Mouse (Mus musculus): ENCODE results near the gene Cpsf4l. TPM values are rescaled to one million over a fixed set of nuclear protein-coding genes. Genes with fewer than 3 reads are reported as not detected.

The Cpsf4l gene
- polyA plus RNA-seq, 1 experiment, result 0.29 TPM

GRCm38 (mm10) chr11:113717767-113718424 lies 8.1 kb upstream of the Cpsf4l start:
- TF ChIP-seq POLR2A (IDR thresholded peaks at IDR 0.05; ENCODE audit: borderline replicate concordance, extremely low read depth, insufficient read depth, insufficient read length, poor library complexity, severe bottlenecking) (no peak), CTCF (IDR thresholded peaks at IDR 0.05; ENCODE audit: borderline replicate concordance, extremely low read depth, insufficient read depth, insufficient read length) (no peak)
- no peak for DNase-seq (ENCODE audit: low read depth)

DNA sequence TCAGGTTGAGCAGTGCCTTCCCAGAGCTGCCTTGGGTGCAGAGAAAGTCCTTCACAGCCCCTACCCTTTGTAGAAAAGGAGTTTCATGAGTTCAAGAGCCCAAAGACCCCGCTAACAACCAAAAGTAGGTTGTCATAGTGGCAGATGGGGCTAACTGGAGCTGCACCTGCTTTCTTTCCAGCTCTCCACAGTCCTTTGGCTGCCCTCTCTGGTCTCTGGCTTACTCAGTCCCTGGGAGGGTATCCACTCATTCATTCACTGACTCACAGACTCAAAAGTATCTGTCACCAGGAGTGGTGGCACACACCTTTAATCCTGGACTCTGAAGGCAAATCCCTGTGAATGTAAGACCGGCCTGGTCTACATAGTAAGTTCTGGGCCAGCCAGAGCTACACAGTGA lies 6.3 kb upstream of the Cpsf4l start:
- TF ChIP-seq CTCF (IDR thresholded peaks at IDR 0.05; ENCODE audit: borderline replicate concordance, extremely low read depth, insufficient read depth, insufficient read length) (no peak), POLR2A (IDR thresholded peaks at IDR 0.05; ENCODE audit: borderline replicate concordance, extremely low read depth, insufficient read depth, insufficient read length, poor library complexity, severe bottlenecking) (no peak)
- no peak for DNase-seq (ENCODE audit: low read depth)

GRCm38 (mm10) chr11:113715078-113715674 lies 5.4 kb upstream of the Cpsf4l start:
- TF ChIP-seq CTCF (IDR thresholded peaks at IDR 0.05; ENCODE audit: borderline replicate concordance, extremely low read depth, insufficient read depth, insufficient read length) (no peak), POLR2A (IDR thresholded peaks at IDR 0.05; ENCODE audit: borderline replicate concordance, extremely low read depth, insufficient read depth, insufficient read length, poor library complexity, severe bottlenecking) (no peak)
- no peak for DNase-seq (ENCODE audit: low read depth)

DNA sequence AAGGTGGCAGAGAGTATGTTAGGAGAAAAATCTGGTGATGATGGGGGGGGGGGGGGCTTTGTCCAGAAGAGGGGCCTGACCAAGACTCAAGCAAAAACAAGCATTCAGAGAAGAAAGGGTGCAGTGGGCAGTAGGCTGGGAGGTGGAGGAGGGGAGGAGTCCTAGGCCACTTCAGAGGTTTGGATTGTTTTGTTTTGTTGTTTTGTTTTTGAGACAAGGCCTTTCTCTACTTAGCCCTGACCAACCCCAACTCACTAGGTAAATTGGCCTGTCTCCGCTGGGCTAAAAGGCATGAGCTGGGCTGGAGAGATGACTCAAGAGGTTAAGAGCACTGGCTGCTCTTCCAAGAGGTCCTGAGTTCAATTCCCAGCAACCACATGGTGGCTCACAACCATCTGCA lies 1.2 kb upstream of the Cpsf4l start:
- no peak for DNase-seq (ENCODE audit: low read depth)
- TF ChIP-seq POLR2A (IDR thresholded peaks at IDR 0.05; ENCODE audit: borderline replicate concordance, extremely low read depth, insufficient read depth, insufficient read length, poor library complexity, severe bottlenecking) (no peak), CTCF (IDR thresholded peaks at IDR 0.05; ENCODE audit: borderline replicate concordance, extremely low read depth, insufficient read depth, insufficient read length) (no peak)

DNA sequence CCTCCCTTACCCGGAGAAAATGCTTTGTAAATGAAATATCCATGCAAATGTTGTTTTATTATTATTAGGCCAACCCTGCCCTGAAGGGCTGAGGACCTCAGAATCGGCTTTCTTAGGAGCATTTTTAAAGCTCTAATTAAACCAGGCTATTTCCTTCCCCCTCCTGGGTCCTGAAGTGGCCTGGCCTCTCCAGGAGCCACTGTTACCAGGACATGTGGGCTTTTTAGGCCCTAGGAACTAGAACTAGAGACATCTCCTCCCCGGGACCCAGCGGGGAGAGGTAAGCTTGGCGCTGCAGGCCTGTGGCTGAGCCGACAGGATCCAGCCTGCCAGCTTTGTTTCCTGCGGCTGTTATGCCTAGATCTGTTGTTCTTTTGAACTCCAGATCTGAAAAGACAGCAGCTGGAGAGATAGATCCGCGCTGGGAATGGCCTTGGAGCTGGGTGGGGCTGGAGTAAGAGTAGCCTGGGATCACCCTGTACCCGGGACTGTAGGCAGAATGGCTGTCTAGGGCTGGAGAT lies 500 bp upstream of the Cpsf4l start:
- TF ChIP-seq POLR2A (IDR thresholded peaks at IDR 0.05; ENCODE audit: borderline replicate concordance, extremely low read depth, insufficient read depth, insufficient read length, poor library complexity, severe bottlenecking) (no peak), CTCF (IDR thresholded peaks at IDR 0.05; ENCODE audit: borderline replicate concordance, extremely low read depth, insufficient read depth, insufficient read length) (no peak)
- peak; percentile 78 for DNase-seq (ENCODE audit: low read depth)

DNA sequence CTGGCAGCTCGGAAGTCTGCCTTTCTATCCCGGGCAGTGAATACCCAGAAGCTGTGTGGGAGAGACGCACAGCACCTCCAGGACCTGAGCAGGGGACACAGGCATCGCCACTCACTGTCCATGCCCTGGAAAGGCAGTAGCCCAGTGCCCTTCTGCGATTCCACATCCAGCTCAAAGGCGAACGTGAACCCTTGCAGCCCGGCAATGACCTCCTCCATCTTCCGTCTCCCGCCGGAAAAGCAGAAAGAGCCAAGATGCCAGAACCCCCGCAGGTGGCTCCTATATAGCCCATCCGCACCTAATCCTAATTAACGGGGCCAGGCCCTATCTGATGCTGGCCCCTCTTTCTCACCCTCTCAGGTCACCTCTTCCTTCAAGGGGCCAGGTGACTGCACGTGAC lies 545 bp downstream of the Cpsf4l start:
- DNase-seq (ENCODE audit: low read depth), result no peak
- TF ChIP-seq POLR2A (IDR thresholded peaks at IDR 0.05; ENCODE audit: borderline replicate concordance, extremely low read depth, insufficient read depth, insufficient read length, poor library complexity, severe bottlenecking), result no peak
- TF ChIP-seq CTCF (IDR thresholded peaks at IDR 0.05; ENCODE audit: borderline replicate concordance, extremely low read depth, insufficient read depth, insufficient read length), result no peak

DNA sequence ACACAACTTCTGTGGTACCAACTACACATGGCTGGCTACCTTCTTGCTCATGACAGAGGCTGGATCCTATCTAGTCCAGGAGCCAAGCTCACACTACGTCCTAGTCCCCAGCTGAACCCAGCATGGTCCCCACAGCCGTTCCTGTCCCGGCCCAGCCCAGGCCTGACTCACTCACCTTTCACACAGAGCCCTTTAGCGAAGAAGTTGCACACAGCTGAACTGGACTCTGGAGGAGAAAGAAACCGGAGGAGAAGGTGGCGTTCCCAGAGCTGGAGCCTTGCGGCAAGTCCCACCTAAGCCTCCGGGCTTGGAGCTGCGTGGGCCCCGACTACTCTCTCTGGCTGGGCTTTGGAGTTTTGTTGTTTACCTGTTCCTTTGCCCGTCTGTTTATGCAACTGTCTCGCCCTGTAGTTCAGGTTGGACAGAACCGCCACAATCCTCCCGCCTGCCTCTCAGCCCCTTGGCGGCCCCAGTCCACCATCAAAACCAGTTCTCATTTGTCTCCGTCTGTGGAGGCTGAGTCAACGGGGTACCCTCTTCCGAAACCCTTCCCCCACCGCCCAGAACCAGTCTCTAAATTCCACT lies 1.1 kb downstream of the Cpsf4l start:
- TF ChIP-seq CTCF (IDR thresholded peaks at IDR 0.05; ENCODE audit: borderline replicate concordance, extremely low read depth, insufficient read depth, insufficient read length) (no peak), POLR2A (IDR thresholded peaks at IDR 0.05; ENCODE audit: borderline replicate concordance, extremely low read depth, insufficient read depth, insufficient read length, poor library complexity, severe bottlenecking) (no peak)
- no peak for DNase-seq (ENCODE audit: low read depth)

DNA sequence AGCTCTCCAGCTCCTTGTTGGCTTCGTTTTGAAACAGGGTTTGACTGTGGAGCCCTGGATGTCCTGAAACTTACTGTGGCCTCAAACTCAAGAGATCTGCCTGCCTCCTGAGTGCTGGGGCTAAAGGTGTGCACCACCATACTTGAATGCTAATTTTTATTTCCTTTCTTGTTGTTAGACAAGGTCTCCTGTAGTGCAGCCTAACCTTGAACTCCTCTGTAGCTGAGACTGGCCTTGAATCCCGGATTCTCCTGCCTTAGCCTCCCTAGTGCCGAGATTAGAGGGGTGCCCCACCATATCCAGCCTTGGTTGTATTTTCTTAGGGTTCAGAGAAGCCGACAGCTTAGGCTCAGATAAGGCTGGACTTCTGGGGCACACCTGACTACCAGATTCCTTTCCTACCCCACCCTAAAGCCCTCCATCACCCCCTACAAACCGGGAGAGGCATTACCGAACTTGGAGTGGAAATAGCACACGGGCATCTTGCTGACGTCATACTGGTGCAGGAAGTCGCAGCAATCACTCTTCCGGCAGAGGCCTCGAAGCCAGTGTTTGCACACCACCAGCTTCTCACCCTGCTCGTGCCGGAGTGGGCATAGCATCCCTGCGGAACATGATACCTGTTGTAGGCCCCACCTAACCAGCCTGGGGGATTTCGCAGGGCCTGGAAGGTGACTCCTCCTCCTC lies 3.7 kb downstream of the Cpsf4l start:
- TF ChIP-seq POLR2A (IDR thresholded peaks at IDR 0.05; ENCODE audit: borderline replicate concordance, extremely low read depth, insufficient read depth, insufficient read length, poor library complexity, severe bottlenecking) (no peak), CTCF (IDR thresholded peaks at IDR 0.05; ENCODE audit: borderline replicate concordance, extremely low read depth, insufficient read depth, insufficient read length) (no peak)
- DNase-seq (ENCODE audit: low read depth), result no peak

DNA sequence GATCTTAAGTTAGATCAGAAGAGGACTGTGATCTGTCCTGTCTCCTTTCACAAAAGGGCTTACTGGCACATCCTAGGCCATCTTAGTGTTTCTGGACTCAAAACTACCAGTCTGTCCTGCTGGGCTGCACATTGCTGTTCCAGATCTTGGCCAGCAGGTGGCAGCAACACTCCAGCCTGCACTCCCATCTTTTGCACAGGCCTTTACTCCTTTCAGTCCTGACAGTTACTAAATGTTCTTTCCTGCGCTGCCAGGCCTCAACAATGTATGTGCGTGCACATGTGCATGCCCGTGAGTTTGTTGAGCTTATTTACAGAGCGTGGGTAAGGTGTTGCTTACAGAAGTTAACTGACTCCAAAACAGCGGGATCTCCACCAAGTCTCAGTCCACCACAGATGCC lies 6.1 kb downstream of the Cpsf4l start:
- DNase-seq (ENCODE audit: low read depth), result peak; percentile 86
- no peak for TF ChIP-seq POLR2A (IDR thresholded peaks at IDR 0.05; ENCODE audit: borderline replicate concordance, extremely low read depth, insufficient read depth, insufficient read length, poor library complexity, severe bottlenecking)
- TF ChIP-seq CTCF (IDR thresholded peaks at IDR 0.05; ENCODE audit: borderline replicate concordance, extremely low read depth, insufficient read depth, insufficient read length), result peak; percentile 99

- TF ChIP-seq CTCF (IDR thresholded peaks at IDR 0.05; ENCODE audit: borderline replicate concordance, extremely low read depth, insufficient read depth, insufficient read length) (no peak), POLR2A (IDR thresholded peaks at IDR 0.05; ENCODE audit: borderline replicate concordance, extremely low read depth, insufficient read depth, insufficient read length, poor library complexity, severe bottlenecking) (no peak)
- DNase-seq (ENCODE audit: low read depth), result no peak
These were observed 10.2 kb downstream of the Cpsf4l start for GRCm38 (mm10) chr11:113699643-113700042.

GRCm38 (mm10) chr11:113698013-113698545 lies 11.7 kb downstream of the Cpsf4l start:
- no peak for DNase-seq (ENCODE audit: low read depth)
- TF ChIP-seq POLR2A (IDR thresholded peaks at IDR 0.05; ENCODE audit: borderline replicate concordance, extremely low read depth, insufficient read depth, insufficient read length, poor library complexity, severe bottlenecking) (no peak), CTCF (IDR thresholded peaks at IDR 0.05; ENCODE audit: borderline replicate concordance, extremely low read depth, insufficient read depth, insufficient read length) (no peak)

Data from brain, embryonic 14.5 days (tissue).